In the genomic region with DNA sequence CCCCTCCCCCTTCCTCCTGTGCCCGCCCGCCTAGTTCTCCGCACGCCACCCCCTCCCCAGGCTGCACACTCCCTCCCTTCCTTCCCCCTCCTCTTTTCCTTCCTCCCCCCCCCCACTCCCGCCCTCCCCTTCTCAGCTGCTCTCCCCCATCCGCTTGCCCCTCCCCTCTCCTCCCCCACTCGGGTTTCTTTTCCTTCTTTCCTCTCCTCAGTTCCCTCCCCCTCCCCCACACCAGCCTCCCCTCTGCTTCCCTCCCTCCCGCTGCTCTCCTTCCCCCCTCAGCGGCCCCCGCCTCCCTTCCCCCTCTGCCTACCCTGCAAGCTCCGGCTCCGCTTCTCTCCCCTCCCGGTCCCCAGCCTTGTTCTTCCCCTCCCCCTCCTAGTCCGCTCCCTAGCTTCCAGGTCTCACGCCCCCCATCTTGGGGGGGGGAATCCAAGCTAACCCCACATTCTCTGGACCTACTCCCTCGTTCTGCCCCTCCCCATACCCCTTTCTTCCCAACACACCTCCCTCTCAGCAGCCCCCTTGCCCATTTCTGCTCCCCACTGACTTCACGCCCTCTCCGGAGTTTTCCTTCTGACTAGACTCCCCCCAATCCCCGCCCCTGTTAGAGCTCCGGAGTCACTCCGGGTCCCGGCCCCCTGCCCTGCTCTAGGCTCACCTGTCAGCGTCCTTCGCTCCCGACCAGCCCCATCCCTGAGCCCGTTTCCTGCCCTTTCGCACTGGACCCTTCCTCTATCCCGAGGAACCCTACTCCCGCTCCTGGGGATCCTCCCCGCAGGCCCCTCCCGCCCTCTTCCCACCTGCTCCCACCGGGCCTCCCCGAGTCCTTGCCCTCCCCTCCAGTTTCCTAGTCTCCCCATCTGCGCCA, we compare ENCODE assay signal across 7 mouse cellular contexts. TPM values are rescaled to one million over a fixed set of nuclear protein-coding genes. Genes with fewer than 3 reads are reported as not detected.
DNase-seq lines count a peak whose midpoint lies in the region; ATAC-seq and TF ChIP-seq lines count a peak whose summit lies in the region.

No protein-coding gene starts in this region.

- no peaks in the 10 kb centered on the region for H3K9me3 ChIP-seq in forebrain, postnatal 0 days (ENCODE audit: low read length)
- H3K9me3 ChIP-seq in hindbrain, embryonic 10.5 days: peaks cover 10% of the 10 kb centered on the region; the same call in 1 of the 2 replicates
- peaks cover 9% of the 10 kb centered on the region; the same call in 1 of the 2 replicates for H3K9me3 ChIP-seq in midbrain, embryonic 10.5 days (replicated peaks)
- no peaks in the 10 kb centered on the region for H3K9me3 ChIP-seq in stomach, embryonic 15.5 days

- intact Hi-C loops in left cerebral cortex, postnatal 36 days (cut with DNase I): loop anchor here (1.0 to 2.0 kb wide), 3 partner anchors 48 to 111 kb away; no protein-coding TSS in a partner anchor

- H3K4me2 ChIP-seq in forebrain, postnatal 0 days (ENCODE audit: low read depth): peak overlapping the region; percentile 93
- peak overlapping the region; percentile 79 for H3K4me2 ChIP-seq in stomach, embryonic 15.5 days

- ATAC-seq in forebrain, postnatal 0 days: peak; percentile 83
- peak; percentile 52; the same call in 1 of the 2 replicates for ATAC-seq in stomach, embryonic 15.5 days (ENCODE audit: insufficient read depth, low FRiP score, low read depth)

- H3K27ac ChIP-seq in forebrain, postnatal 0 days (ENCODE audit: low read depth, low read length): peak overlapping the region; percentile 87
- H3K27ac ChIP-seq in hindbrain, embryonic 10.5 days: peak overlapping the region; percentile 97
- H3K27ac ChIP-seq in midbrain, embryonic 10.5 days (replicated peaks): peak overlapping the region; percentile 97
- peak overlapping the region; percentile 97 for H3K27ac ChIP-seq in stomach, embryonic 15.5 days

- H3K27me3 ChIP-seq in forebrain, postnatal 0 days (ENCODE audit: insufficient read depth, low read length): no peaks in the 10 kb centered on the region
- H3K27me3 ChIP-seq in hindbrain, embryonic 10.5 days (ENCODE audit: insufficient read depth, poor library complexity, severe bottlenecking): peaks cover 36% of the 10 kb centered on the region
- peaks cover 38% of the 10 kb centered on the region for H3K27me3 ChIP-seq in midbrain, embryonic 10.5 days (ENCODE audit: low read depth, poor library complexity, severe bottlenecking)
- H3K27me3 ChIP-seq in stomach, embryonic 15.5 days (replicated peaks): no peaks in the 10 kb centered on the region

- no peak for TF ChIP-seq CTCF in forebrain, postnatal 0 days (IDR thresholded peaks at IDR 0.05; ENCODE audit: low read depth)

- H3K4me3 ChIP-seq in forebrain, postnatal 0 days (ENCODE audit: low read depth, low read length): peak overlapping the region; percentile 84
- H3K4me3 ChIP-seq in hindbrain, embryonic 10.5 days: peak overlapping the region; percentile 89
- H3K4me3 ChIP-seq in midbrain, embryonic 10.5 days: peak overlapping the region; percentile 89
- H3K4me3 ChIP-seq in stomach, embryonic 15.5 days (replicated peaks): peak overlapping the region; percentile 85

- peaks cover 5% of the 10 kb centered on the region for H3K4me1 ChIP-seq in forebrain, postnatal 0 days (ENCODE audit: insufficient read depth)
- peaks cover 59% of the 10 kb centered on the region for H3K4me1 ChIP-seq in hindbrain, embryonic 10.5 days (replicated peaks)
- H3K4me1 ChIP-seq in midbrain, embryonic 10.5 days: peaks cover 59% of the 10 kb centered on the region
- peaks cover 18% of the 10 kb centered on the region for H3K4me1 ChIP-seq in stomach, embryonic 15.5 days

- DNase-seq in T-cell, adult 2 months (ENCODE audit: low spot score): peak; percentile 18
- DNase-seq in cerebellum, adult 11-12 months: peak; percentile 82
- peak; percentile 92 for DNase-seq in forebrain, postnatal 0 days
- no peak for DNase-seq in hindbrain, embryonic 10.5 days (ENCODE audit: low spot score)
- DNase-seq in left cerebral cortex, postnatal 36 days (ENCODE audit: low spot score in 2 of 2): peak; percentile 43 to 47
- DNase-seq in midbrain, embryonic 10.5 days (ENCODE audit: low spot score): peak; percentile 97

- peaks cover 14% of the 10 kb centered on the region for H3K36me3 ChIP-seq in forebrain, postnatal 0 days (ENCODE audit: insufficient read depth)
- H3K36me3 ChIP-seq in hindbrain, embryonic 10.5 days: peaks cover 20% of the 10 kb centered on the region
- peaks cover 17% of the 10 kb centered on the region for H3K36me3 ChIP-seq in midbrain, embryonic 10.5 days
- H3K36me3 ChIP-seq in stomach, embryonic 15.5 days: peaks cover 18% of the 10 kb centered on the region

- peak overlapping the region; percentile 76 for H3K9ac ChIP-seq in forebrain, postnatal 0 days
- H3K9ac ChIP-seq in stomach, embryonic 15.5 days: peak overlapping the region; percentile 93

- 2% methylated on average over 31 of the region's 34 CpGs for WGBS in forebrain, postnatal 0 days
- WGBS in hindbrain, embryonic 10.5 days: 1% methylated on average over 32 of the region's 34 CpGs
- 2% methylated on average over 31 of the region's 34 CpGs for WGBS in midbrain, embryonic 10.5 days
- under 1% methylated on average over 30 of the region's 34 CpGs for WGBS in stomach, embryonic 15.5 days

RNA-seq across cellular contexts. Expression of gene Zfp467, which starts 1.1 kb away (rescaled TPM):
- total RNA-seq in forebrain, postnatal 0 days (2014; rRNA removed): 19.2 and 28.6 TPM in 2 replicates
- polyA plus RNA-seq in forebrain, postnatal 0 days (2015; fragmentation: Nextera tagmentation; extraction: Ambion mirVana): 39.6 and 40.4 TPM in 2 replicates
- 12.4 and 16.2 TPM in 2 replicates for polyA plus RNA-seq in hindbrain, embryonic 10.5 days (2016; fragmentation: Nextera tagmentation; extraction: Ambion mirVana)
- 10 to 100 TPM; 24.7 to 28.8 TPM for total RNA-seq in left cerebral cortex, postnatal 36 days (2021)
- 10.1 and 13.6 TPM in 2 replicates for polyA plus RNA-seq in midbrain, embryonic 10.5 days (2016; fragmentation: Nextera tagmentation; extraction: Ambion mirVana)
- 25.3 and 26.2 TPM in 2 replicates for polyA plus RNA-seq in stomach, embryonic 15.5 days (2015; fragmentation: Nextera tagmentation; extraction: Ambion mirVana)

RNA-seq across cellular contexts. Expression of gene Sspo, which starts 3.5 kb away (rescaled TPM):
- 0.24 and 1.3 TPM in 2 replicates for total RNA-seq in forebrain, postnatal 0 days (2014; rRNA removed)
- polyA plus RNA-seq in forebrain, postnatal 0 days (2015; fragmentation: Nextera tagmentation; extraction: Ambion mirVana): 0.08 and 0.27 TPM in 2 replicates
- polyA plus RNA-seq in hindbrain, embryonic 10.5 days (2016; fragmentation: Nextera tagmentation; extraction: Ambion mirVana): 0.50 and 0.64 TPM in 2 replicates
- 1 to 10 TPM; 1.0 to 1.2 TPM for total RNA-seq in left cerebral cortex, postnatal 36 days (2021)
- 0.07 and 0.21 TPM in 2 replicates for polyA plus RNA-seq in midbrain, embryonic 10.5 days (2016; fragmentation: Nextera tagmentation; extraction: Ambion mirVana)
- polyA plus RNA-seq in stomach, embryonic 15.5 days (2015; fragmentation: Nextera tagmentation; extraction: Ambion mirVana): 0.26 and 0.27 TPM in 2 replicates

RNA-seq across cellular contexts. Expression of gene Krba1, which starts 49.2 kb away (rescaled TPM):
- total RNA-seq in forebrain, postnatal 0 days (2014; rRNA removed): 35.9 and 49.9 TPM in 2 replicates
- 14.2 and 20.4 TPM in 2 replicates for polyA plus RNA-seq in forebrain, postnatal 0 days (2015; fragmentation: Nextera tagmentation; extraction: Ambion mirVana)
- 27.7 and 28.1 TPM in 2 replicates for polyA plus RNA-seq in hindbrain, embryonic 10.5 days (2016; fragmentation: Nextera tagmentation; extraction: Ambion mirVana)
- 10 to 100 TPM; 39.0 to 47.2 TPM for total RNA-seq in left cerebral cortex, postnatal 36 days (2021)
- polyA plus RNA-seq in midbrain, embryonic 10.5 days (2016; fragmentation: Nextera tagmentation; extraction: Ambion mirVana): 20.4 and 24.4 TPM in 2 replicates
- polyA plus RNA-seq in stomach, embryonic 15.5 days (2015; fragmentation: Nextera tagmentation; extraction: Ambion mirVana): 16.1 and 17.2 TPM in 2 replicates
